Mouse (Mus musculus): ENCODE data around the gene Ckb.

DNA sequence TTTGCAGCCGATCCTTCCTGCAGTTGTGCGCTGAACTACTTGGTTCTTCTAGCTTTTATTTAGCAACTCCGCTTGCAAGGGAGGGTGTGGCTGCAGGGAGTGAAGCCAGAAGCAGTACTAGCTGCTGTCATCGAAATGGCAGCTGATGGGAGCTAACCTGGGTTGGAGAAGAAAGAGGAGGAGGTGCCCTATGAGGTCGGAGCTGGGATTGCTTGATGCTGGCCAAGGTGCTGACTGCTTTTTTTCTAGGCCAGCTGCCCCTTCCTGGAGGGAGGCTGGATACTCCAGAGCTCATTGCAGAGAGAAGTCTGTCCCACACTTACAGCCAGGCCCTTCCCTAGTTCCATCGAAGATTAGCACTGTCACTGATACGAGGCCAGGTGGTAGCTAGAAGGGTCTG lies 6.9 kb upstream of the Ckb start:
- TF ChIP-seq CTCF (IDR thresholded peaks at IDR 0.05; ENCODE audit: low read depth) (no peak), EP300 (IDR thresholded peaks at IDR 0.05; ENCODE audit: low read depth) (no peak)
